Mouse (Mus musculus): ENCODE measurements around the gene Ube2h.

The Ube2h gene

GRCm38 (mm10) chr6:30205180-30205538 lies 99.2 kb downstream of the Ube2h start:
- in situ Hi-C loops (cut with MboI, MseI), result loop anchor here (5.0 to 25.0 kb wide), 3 partner anchors 33 to 200 kb away; no protein-coding TSS in a partner anchor

GRCm38 (mm10) chr6:30204383-30205179 lies 99.8 kb downstream of the Ube2h start:
- in situ Hi-C loops (cut with MboI, MseI), result loop anchor here (5.0 to 25.0 kb wide), 3 partner anchors 32 to 200 kb away; no protein-coding TSS in a partner anchor

- in situ Hi-C loops (cut with MboI, MseI), result no loop called here
Measured at GRCm38 (mm10) chr6:30196143-30196542, 108.2 kb downstream of the Ube2h start.

- in situ Hi-C loops (cut with MboI, MseI), result no loop called here
Measured at GRCm38 (mm10) chr6:30195656-30196055, 108.7 kb downstream of the Ube2h start.

GRCm38 (mm10) chr6:30183624-30184023 lies 120.7 kb downstream of the Ube2h start:
- in situ Hi-C loops (cut with MboI, MseI), result no loop called here

- in situ Hi-C loops (cut with MboI, MseI), result no loop called here
Measured at GRCm38 (mm10) chr6:30182038-30182437, 122.3 kb downstream of the Ube2h start.

GRCm38 (mm10) chr6:30180321-30180720 lies 124.0 kb downstream of the Ube2h start:
- in situ Hi-C loops (cut with MboI, MseI), result no loop called here

- in situ Hi-C loops (cut with MboI, MseI), result no loop called here
Measured at GRCm38 (mm10) chr6:30179046-30179445, 125.3 kb downstream of the Ube2h start.

GRCm38 (mm10) chr6:30178023-30178639 lies 126.2 kb downstream of the Ube2h start:
- in situ Hi-C loops (cut with MboI, MseI), result no loop called here

- in situ Hi-C loops (cut with MboI, MseI), result no loop called here
Measured at GRCm38 (mm10) chr6:30177305-30177704, 127.0 kb downstream of the Ube2h start.

- in situ Hi-C loops (cut with MboI, MseI), result no loop called here
Measured at GRCm38 (mm10) chr6:30176496-30176895, 127.8 kb downstream of the Ube2h start.

GRCm38 (mm10) chr6:30175918-30176421 lies 128.4 kb downstream of the Ube2h start:
- in situ Hi-C loops (cut with MboI, MseI), result no loop called here

GRCm38 (mm10) chr6:30175225-30175917 lies 129.0 kb downstream of the Ube2h start:
- in situ Hi-C loops (cut with MboI, MseI), result no loop called here

GRCm38 (mm10) chr6:30174461-30175224 lies 129.7 kb downstream of the Ube2h start:
- in situ Hi-C loops (cut with MboI, MseI), result loop anchor here (5.0 kb wide), 1 partner anchor 33 kb away; no protein-coding TSS in a partner anchor

- in situ Hi-C loops (cut with MboI, MseI), result loop anchor here (5.0 kb wide), 1 partner anchor 33 kb away; no protein-coding TSS in a partner anchor
Measured at GRCm38 (mm10) chr6:30173551-30174460, 130.5 kb downstream of the Ube2h start.

GRCm38 (mm10) chr6:30172820-30173550 lies 131.4 kb downstream of the Ube2h start:
- in situ Hi-C loops (cut with MboI, MseI), result loop anchor here (5.0 kb wide), 1 partner anchor 34 kb away; no protein-coding TSS in a partner anchor

GRCm38 (mm10) chr6:30172441-30172819 lies 131.9 kb downstream of the Ube2h start:
- in situ Hi-C loops (cut with MboI, MseI), result loop anchor here (5.0 kb wide), 1 partner anchor 35 kb away; no protein-coding TSS in a partner anchor

- in situ Hi-C loops (cut with MboI, MseI), result loop anchor here (5.0 kb wide), 1 partner anchor 35 kb away; no protein-coding TSS in a partner anchor
Measured at GRCm38 (mm10) chr6:30171967-30172366, 132.4 kb downstream of the Ube2h start.

GRCm38 (mm10) chr6:30171226-30171625 lies 133.1 kb downstream of the Ube2h start:
- in situ Hi-C loops (cut with MboI, MseI), result loop anchor here (5.0 kb wide), 1 partner anchor 36 kb away; no protein-coding TSS in a partner anchor
